Mouse (Mus musculus) gastrocnemius, postnatal 25 days (tissue): ENCODE results near the gene Syt12. TPM values are rescaled to one million over a fixed set of nuclear protein-coding genes. Genes with fewer than 3 reads are reported as not detected.

Experiments used
- DNase-seq: peaks from one replicate; pipeline ENCODE4 v3.0.0; 2022
- long read RNA-seq, 2 experiments: library from polyadenylated mRNA; stranded (forward); transcript quantifications; one replicate each; pipeline ENCODE4 v2.0.0; 2021
- total RNA-seq, 2 experiments: library from RNA; stranded (reverse); gene quantifications; 1 replicate in 1 of 2; 2 replicates in 1 of 2; pipeline ENCODE4 v1.2.3; 2021

Gene Syt12
- 1 to 10 TPM; 6.5 to 8.5 TPM for total RNA-seq
- long read RNA-seq, experiment 1, transcript Syt12-201 (8 exons, 3,581 nt), result major isoform, 9 of 11 reads
- long read RNA-seq, experiment 1, partial matches to known transcripts, result 2 of 11 reads
- long read RNA-seq, experiment 1, other reads (novel, unspliced or antisense), result 0 of 11 reads
- long read RNA-seq, experiment 2, transcript Syt12-201 (8 exons, 3,581 nt), result major isoform, 10 of 12 reads
- long read RNA-seq, experiment 2, partial matches to known transcripts, result 0 of 12 reads
- long read RNA-seq, experiment 2, other reads (novel, unspliced or antisense), result 2 of 12 reads

GRCm38 (mm10) chr19:4477345-4478189 lies at the start of gene Syt12:
Gene Syt12 (minus strand): TSS chr19:4477447.
- DNase-seq, result peak; percentile 28

DNA sequence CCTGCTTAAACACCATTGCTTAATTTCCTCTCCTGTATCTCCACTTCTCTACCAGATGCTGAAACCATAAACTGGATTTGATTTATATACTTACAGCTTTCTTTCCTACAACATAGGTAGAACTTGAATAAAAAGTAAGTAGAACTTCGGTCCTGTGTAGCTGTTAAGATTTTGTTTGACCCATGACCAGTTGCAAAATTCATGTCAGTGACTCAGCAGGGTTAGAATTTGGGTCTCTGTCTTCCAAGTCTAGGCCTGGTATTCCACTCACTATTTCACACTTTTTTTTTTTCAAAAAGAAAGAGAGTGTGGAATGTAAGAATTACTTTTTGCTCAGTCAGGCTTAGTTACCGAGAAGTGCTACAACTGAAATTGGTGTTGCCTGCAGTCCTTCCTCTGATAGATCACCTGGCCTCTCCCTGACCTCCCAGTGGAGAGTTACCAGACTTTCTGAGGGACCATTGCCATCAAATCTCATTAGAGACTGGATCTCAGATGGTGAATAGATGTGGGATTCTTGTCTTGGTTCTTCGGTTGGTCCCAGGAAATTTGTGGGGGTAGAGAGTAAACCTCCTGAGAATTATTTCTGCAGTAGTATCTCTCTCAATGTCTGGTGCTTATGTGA lies 44.3 kb upstream of the Syt12 start:
- DNase-seq, result no peak

DNA sequence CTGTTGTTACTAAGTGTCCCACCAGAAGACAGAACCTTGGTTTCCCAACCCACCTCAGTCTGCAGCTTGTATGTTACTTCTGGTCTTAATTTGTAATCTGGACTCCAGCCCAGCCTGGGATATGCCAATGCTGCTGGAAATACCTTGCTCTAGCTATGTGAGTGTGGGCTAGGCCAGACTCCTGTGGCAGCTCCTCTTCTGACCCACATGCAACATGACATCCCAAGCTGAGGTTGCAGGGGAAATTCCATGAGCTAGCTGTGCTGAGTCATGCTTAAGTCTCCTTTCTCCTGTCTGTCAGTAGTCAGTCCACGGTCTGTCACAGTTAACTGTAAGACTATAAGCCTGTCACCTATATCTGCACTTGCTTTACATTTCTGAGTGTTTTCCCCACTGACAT lies 40.2 kb upstream of the Syt12 start:
- peak; percentile 28 for DNase-seq

DNA sequence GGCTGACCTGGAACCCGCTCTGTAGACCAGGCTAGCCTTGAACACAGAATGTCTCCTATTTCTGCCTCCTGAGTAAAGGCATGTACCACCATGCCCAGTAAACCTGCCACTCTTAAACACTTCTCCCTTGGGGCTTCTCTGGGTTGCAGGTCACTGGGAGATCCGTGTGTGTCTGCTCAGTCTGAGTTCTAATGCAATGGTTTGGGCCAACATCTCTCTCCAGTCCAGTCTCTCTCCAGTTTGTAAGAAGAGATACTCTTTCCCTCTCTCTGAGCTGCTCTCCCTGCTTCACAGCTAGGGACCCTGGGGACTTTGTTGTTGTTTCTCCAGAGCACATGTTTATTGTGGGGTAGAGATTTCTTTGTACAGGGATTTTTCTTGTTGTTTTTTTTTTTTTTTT lies 39.0 kb upstream of the Syt12 start:
- no peak for DNase-seq

DNA sequence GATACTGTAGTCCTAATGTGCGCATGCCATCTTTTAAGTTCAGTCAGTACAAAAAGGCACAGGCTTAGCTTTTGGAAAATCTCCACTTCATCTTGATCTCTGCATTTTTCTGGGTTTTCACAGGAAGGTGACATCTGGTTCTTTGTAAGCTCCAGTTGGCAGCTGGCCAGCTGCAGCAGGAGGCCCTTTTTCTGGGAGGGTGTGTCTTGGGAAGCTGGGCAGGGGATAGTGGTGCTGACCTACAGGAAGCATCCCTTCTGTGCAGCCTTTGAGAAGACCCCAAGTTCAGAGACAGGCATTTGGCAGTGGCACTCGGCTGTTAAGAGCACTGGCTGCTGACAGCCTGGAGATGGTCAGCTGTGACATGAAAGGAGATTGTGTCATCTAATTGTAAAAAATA lies 38.5 kb upstream of the Syt12 start:
- DNase-seq, result no peak

GRCm38 (mm10) chr19:4513236-4513858 lies 36.1 kb upstream of the Syt12 start:
- DNase-seq, result no peak

DNA sequence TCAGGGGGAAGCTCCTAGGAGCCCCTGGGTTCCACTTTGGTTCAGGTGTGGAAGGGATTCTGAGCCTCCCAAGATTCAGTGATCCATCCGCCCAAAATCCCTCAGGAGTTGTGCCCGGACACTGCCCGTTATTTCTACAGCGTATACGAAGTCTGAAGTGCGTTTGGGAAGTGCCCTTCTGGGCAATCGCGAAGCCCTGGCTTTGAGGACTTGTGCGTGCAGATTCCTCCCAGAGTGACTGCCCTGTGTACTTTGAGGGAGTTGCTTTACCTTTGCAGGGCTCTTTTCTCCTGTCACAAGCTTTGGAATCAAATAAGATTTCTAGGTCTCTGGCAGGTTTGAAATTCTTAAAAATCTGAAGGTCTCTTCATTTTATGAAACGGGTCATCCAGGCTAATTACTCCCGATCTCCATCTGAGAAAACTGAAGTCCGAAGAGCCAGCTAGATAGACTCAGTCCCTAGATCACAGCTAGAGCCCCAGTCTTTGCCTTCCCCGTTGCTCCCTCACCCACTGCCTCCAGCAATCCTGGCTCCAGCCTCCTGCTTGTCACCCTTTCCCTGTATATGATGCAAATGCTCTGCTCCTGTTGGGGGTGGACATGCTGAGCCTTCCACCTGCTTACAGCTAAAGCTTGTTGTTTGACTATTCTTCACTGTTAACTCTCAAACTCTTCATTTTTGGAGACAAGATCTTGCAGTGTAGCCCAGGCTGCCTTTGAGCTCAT lies 34.0 kb upstream of the Syt12 start:
- no peak for DNase-seq

DNA sequence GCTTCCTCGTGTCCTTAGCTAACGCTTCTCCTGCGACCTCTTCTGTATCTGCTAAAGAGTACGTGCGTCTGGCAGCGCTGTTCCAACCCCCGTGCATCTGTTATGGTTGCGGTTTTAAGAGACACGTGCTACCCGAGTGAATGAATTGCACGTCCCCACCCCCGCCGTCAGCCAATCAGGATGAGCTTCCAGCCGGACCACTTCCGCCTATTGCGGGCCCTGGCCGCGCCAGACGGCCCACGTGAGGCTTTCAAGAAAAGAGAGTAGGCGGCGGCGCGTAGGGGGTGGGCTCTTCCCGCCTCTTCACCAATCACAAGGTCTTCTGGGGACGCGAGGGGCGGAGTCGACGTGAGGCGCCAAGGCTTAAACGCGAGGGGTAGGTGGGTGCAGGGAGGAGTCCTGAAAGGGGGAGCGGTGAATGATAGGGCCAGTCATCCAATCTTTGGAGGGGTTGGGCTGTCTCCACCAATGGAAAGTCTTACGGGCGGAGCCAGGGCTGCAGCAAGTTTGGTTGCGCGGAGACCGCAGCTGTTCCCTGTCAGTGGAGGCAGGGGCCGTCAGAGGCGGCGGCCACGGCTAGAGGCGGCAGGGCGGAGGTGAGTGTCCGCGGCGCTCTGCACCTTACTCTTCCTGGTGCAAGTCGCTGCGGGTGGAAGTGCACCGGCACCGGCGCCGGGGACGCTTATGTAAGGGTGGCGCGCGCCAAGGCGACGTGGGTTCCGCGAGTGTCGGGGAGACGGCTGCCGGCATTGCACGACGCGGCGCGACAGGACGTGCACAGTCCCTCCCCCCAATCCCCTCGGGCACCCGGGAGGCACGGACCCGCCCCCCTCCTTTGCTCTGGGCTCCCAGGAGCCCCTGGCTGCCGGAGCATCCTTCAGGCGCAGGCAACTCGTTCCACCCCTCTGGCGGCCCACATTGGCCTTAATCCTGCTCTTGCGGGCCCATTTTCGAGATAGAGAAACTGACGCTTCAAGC lies 33.0 kb upstream of the Syt12 start, which contains the start of gene Pcx:
TSS of gene Pcx (plus strand) at position 487 of the 978 bp plus-strand sequence.
- peak; percentile 99 for DNase-seq

GRCm38 (mm10) chr19:4507746-4508145 lies 30.5 kb upstream of the Syt12 start:
- no peak for DNase-seq

DNA sequence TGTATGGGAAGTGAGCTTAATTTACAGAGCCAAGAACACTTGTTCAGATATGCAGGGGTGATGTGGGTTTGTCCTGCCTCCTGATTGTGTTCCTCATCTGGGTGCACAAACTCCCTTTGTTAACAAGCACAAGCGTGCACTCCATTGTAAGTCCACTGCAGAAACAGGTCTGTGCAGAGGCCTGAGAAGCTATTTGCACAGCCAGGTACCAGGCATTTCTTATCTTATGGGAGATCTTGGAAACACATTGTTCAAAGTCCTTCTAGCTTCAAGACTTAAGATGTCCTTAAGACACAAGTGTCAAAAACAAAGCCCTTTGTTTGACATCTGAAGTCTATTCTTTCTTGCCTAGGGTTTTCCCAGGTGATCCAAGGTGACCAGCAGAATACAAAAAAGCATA lies 27.6 kb upstream of the Syt12 start:
- no peak for DNase-seq

DNA sequence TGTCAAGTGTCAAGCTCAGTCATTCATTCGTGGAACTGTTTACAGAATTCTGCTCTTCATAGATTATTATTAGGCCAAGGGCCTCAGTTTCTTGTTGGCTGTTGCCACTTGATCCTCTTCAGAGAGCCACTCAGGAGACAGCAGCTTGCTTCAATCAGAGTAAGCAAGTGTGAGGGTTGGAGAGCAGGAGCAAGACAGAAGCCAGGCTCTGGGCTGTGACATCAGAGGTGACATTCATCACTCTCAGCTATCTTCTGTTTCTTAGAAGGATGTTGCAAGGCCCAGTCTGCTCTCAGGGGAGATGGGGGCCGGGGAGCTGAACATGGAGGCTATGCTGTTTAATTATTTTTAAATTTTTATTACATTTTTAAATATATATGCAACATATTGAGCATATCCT lies 25.5 kb upstream of the Syt12 start:
- DNase-seq, result no peak

- no peak for DNase-seq
Observed at GRCm38 (mm10) chr19:4498062-4498933, 21.1 kb upstream of the Syt12 start, which contains the start of gene 2010003K11Rik. Gene 2010003K11Rik (minus strand): TSS chr19:4498583.

DNA sequence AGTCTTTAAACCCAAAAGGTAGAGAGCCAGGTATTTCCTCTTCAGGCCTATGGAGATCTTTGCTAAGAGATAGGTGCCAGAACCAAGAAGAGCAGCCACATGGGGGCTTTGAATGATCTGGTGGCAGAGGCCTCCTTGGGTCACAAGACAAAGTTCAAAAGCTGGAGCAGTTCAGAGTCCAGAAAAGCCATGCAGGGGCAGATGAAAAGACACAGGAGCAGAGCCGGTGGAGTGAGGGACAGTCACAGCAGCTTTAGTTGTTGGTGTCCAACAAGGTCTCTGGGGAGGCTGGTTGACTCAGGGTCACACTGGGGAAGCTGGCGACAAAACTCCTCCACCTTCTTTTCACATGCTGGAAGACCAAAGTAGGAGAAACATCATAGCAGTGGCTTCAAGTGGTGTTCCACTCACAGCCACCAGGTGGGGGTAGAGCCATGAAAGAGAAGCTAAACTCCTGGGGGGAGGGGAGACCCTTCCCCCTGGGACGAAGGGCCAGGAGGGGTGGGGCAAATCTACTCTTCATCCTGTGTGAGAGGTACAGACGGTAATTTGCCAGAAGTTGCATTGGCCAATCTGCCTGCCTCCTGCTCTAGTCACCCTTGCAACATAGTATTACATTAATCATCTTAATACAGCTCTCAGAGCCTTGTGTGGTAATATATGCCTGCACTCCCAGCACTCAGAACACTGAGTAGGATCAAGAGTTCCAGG lies 20.2 kb upstream of the Syt12 start:
- DNase-seq, result peak; percentile 38

DNA sequence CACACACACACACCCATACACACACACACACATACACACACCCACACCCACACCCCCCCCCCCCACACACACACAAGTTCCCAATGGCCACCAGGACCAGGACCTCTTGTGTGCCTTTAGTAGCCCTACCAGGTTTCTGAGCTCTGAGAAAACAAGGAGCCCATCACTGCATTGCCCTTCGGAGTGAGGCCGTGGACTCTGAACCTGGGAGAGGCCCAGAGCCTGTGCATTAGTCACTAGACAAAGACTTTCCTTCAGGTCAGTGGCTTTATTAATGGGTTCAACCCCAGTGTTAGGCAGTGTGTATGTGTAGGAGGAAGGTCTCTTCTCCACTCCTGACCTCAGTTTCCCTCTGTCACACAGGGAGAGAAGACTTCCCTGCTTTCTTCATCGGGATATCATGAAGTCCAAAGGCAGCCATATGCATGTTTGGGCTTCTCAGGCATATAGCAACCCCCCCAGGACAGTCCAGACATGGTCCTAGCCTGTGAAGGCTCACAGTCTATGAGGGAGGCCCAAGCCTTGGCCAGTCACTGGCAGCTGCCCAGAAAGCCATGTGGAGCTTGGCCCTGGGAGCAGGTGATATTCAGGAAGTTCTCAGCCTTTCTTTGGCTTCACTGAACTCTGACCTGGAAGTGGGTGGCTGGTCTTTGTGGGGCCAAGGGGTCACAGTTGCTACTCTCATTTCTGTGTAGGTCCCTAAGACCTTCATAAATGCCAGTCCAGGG lies 19.5 kb upstream of the Syt12 start:
- no peak for DNase-seq

DNA sequence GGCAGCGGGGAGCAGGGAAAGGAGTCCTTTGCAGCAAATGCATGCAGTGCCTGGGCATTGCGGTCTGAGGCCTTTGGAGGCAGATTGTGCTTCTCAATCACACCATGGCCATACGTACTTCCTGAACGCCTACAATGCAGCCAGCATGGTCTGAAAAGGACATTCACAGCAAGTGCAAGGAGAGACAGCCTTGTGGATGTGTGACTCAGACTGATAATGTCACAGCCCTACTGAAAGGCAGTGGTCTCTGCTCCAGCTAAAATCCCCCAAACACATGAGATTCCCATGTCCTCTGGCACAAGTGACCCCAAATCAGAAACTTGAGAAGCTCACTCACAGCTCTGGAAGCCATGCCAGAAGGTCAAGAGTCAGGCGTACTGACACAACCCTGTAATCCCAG lies 18.6 kb upstream of the Syt12 start:
- DNase-seq, result no peak

DNA sequence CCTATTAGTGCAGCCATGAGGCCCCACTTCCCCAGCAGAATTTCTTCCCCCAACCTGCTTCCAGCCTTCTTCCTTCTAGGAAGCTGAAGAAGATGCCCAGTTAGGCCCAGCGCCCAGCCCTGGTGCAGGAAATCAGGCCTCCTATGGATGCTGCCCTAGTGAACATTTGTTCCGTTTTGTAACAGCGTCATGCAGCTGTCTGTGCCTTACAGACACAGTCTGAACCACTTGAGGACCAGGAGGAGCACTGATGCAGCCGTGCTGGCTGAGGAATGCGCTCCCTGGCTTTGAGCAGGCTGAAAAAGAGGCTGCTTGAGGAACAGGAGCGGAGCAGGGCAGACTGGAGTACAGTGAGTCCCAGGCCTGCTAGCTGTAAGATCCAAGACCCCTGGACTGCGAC lies 17.5 kb upstream of the Syt12 start:
- DNase-seq, result no peak

- DNase-seq, result peak; percentile 92
Observed at GRCm38 (mm10) chr19:4492526-4493296, 15.5 kb upstream of the Syt12 start.
